Mouse (Mus musculus) liver, adult 2 months (tissue): ENCODE measurements at regions not wholly inside any gene's neighbourhood (a gene's known extent, or its start where the extent isn't known, plus 50 kb on each side); places are given as distances from the start of the nearest gene placed in this dataset.
"Not testable (repeated sequence)": the region's sequence is repeated elsewhere in the genome, so short reads cannot be mapped to it uniquely, and the experiment has no call there.

Experiments
- CTCF ChIP-seq: fragments of 200-500 bp; IDR thresholded peaks from 2 replicates; pipeline ENCODE4 v1.5.1; 2011; ENCODE audit warnings: low read depth, low read length, control low read depth
- POLR2A ChIP-seq: fragments of 200-500 bp; IDR thresholded peaks from 2 replicates; pipeline ENCODE4 v1.6.1; 2011; ENCODE audit warnings: low read length, control low read depth; ENCODE audit not compliant: insufficient read depth; ENCODE audit errors: extremely low read depth

- not testable (repeated sequence) for TF ChIP-seq CTCF, POLR2A
Observed at GRCm38 (mm10) chr14:46572972-46573371, 182.5 kb upstream of the Bmp4 start.
